Mouse (Mus musculus): Measurements from ENCODE around the gene Kcnn1.

Kcnn1 gene

DNA sequence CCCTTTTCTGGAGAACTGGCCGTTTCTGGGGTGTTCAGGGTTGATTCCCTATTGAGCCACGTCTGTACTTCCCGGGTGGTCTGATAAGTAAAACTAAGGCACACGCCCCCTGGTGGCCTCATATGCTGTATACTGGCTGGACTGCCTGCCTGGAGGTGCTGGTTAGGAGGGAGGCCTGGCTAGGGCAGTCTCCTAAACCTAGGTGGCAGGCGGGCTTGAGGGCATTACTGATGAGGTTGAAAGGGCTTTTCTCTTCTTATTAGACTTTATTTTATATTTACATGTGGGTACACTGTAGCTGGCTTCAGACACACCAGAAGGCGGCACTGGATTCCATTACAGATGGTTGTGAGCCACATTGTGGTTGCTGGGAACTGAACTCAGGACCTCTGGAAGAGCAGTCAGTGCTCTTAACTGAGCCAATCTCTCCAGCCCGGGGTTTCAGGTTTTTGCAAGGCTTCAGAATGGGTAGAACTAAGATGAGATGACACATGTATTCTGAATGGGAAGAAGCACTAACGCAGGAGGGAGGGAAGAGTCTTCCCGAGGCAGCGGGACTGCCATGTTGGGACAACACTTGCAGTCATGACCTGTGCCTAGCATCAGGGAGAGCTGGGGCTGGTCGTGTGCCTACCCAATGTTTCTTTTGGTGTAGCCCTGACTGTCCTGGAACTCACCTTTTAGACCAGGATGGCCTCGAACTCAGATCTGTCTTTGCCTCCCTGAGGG, 30.8 kb upstream of the Kcnn1 start:
- in situ Hi-C loops (cut with MseI, MboI), result no loop called here

DNA sequence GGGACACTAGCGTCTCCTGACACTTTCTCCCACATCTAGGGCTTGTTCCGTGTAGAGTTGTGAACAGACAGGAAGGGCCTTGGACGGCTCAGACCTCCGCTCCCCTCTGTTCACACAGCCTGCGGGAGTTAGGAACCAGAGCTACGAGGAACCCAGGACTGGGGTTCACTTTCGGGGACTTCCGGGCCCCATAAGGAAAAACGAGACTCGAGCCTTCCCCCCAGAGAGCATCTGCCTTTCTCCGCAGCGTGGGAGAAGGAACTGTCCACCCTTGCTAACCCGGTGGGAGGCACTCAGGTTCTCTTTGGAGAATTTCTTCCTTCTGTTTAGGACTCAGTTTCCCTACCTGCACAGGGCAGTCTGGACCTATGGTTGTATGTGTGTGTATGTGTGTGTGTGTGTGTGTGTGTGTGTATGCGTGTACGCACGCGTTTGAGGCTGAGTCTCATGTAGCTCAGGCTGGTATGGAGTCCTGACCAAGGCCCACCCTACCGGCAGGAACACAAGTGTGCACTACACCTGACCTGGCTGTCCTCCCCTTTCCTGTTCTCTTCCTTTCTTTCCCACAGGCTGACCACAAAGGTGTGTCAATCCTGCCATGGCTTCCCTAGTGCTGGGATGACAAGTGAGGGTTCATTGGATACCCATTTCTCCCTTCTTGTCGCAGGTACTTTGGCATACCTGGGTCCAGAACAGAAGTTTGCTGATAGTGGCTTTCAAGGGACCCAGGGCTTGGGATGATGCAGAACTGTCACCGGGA, 30.0 kb upstream of the Kcnn1 start:
- in situ Hi-C loops (cut with MseI, MboI), result no loop called here

DNA sequence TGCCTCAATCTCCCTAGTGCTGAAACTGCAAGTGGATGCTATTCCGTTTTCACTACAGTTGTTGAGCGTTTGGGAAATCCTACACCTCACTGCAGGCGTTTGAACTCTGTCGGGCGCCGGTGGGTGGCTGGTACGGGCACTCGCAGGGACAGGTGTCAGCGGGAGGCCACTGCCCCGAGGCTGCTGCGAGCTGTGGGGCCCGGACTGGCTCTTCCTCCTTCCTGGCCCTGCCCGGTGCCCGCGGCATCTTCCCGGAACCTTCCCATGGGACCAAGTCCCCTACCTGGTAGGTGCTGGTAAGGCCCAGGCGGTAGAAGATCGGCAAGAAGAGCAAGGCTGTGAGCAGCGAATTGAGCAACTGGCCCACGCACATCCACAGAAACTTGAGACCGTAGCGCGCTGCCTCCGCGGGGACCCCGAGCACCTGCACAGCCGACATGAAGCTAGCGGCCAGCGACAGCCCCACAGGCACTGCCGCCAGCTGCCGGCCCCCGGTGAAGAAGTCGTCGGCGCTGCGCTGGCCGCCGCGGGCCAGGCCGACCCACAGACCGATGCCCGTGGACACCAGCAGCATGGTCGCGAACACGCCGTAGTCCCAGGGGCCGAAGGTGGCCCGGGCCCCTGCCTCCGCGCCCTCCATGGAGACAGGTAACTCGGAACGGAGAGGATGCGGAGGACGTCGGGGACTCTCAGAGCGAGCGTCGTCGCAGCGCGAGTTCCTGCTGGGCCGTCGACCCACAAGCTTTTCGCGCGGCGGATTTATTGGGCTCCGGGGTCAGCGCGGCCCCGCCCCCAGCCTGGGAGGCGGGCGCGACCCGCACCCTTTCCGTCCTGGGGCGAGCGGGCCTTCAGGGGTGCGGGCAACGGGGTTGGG, 29.2 kb upstream of the Kcnn1 start, which contains the start of gene Slc5a5:
Gene Slc5a5 (minus strand): TSS at position 736 of the 874 bp plus-strand sequence.
- in situ Hi-C loops (cut with MseI, MboI), result no loop called here

DNA sequence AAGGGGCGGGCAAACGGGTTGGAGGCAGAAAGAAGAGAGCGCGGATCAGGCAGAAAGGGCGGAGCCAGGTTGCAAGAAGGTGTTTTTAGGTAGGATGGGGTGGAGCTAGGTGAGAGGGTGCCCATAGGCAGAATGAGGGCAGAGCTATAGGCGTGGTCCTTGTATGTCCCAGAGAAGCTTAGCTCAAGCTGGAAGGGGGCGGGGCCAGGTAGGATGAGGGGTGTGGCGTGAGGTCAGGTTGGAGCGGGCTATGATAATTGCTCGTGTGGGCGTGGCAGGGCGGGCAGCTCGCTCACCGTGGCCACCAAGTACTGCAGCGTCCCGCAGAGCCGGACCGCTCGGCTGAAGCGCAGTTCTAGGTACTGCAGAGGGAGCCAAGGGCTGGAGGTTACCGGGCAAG, 28.3 kb upstream of the Kcnn1 start:
- in situ Hi-C loops (cut with MseI, MboI), result no loop called here

DNA sequence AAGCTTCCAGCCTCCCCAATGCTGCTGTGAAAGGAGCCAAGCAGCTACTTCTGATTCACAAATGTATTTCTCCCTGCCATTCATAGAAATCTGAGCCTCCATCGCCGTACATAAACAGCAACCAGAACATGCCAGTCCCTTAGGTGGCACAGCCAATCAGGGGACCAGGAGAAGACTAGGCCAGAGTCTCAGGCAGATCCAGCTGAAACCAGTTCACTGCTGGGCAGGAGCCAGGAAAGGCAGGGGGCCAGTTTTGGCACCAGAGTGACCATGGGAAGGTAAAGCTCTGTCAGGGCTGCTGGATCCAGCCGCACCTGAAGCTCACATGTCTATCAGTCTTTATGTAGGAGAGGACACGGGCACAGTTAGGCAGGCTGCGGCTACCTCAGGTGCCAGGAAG, 27.6 kb upstream of the Kcnn1 start:
- in situ Hi-C loops (cut with MseI, MboI), result no loop called here

DNA sequence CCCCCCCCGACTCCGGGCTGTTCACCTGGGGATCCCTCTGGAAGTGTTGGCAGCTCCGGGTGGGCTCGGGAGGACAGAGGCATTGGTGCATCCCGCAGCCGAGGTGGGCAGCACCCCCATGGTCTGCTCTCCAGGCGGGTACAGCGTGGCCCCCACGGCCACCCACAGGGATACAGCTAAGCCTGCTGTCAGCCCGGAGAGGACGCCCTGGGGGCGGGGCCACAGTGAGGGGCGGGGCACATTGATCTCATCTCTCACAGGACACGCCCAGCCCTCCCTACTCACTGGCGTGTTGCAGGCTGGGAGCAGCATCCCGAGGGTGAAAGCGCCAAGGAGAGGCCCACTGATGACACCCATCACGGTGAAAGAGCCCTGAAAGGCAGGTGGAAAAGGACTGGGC, 24.6 kb upstream of the Kcnn1 start:
- in situ Hi-C loops (cut with MseI, MboI), result no loop called here

DNA sequence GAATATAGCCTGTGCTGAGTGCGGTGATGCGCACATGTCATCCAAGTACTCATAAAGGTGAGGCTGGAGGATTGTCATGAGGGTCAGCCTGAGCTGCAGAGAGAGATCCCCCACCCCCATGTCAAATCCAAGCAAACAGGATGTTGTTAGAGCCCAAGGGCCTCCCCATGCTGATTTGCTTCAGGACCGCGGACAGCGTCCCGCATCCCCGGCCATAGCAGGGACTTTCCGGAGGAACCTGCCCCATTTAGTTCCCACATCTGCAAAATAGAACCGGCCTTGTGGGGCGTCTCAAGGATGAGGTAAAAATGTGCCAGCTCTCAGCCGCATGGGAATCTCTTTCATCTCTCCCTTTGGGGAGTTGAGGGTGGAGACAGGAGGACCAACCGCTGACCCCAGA, 22.6 kb upstream of the Kcnn1 start:
- in situ Hi-C loops (cut with MseI, MboI), result no loop called here

DNA sequence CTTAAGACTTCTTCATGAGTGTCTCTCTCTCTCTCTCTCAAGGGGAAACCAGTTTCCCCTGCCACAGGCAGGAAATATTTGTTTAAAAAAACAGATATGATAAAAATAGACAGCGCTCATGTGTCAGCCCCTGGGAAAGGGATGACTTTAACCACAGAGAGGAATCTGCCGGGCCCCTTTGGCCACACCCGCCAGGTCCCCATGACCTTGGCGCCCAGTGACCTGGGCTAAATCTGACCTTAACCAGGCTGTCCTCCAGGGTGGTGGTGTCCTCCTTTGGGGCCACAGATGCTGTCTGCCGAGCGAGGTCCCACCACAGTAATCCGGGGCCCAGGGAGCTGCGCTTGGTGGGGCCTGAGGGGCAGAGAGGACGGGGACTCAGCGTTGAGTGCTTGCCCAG, 21.6 kb upstream of the Kcnn1 start:
- in situ Hi-C loops (cut with MseI, MboI), result no loop called here

DNA sequence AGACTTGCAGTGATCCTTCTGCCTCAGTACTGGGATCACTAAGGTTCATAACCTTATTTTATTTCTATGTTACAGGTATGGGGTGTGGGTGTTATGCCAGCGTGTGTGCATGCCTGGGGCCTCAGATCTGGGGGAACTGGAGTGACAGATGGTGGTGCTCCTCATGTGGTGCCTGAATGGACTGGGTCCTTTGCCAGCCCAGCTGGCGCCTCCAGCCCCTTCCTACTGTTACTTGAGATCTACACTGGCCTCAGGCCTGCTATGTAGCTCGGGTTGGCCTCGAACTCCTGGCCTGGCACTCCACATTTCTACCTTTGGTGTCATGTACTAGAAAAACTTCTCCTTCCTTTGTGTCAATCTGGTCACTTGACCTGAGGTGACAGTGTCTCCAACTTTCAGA, 21.1 kb upstream of the Kcnn1 start:
- in situ Hi-C loops (cut with MseI, MboI), result no loop called here

DNA sequence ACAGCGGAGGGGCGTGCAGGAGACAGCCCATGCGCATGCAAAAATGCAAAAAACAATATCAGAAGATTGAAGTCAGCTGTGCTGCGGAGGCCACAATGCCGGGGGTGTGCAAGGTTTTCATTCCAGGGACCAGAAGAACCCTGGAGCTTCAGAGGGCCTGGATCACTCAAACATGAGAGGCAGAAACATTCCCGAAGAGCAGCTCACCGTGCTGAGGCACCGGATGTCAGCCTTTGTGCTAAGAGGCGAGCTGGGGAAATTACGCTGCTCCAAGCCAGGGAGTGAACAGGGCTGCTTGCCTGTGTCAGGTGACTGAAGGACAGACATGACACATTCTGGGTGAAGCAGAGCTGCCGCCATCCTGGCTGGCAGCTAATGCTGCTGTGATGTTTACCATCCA, 17.5 kb upstream of the Kcnn1 start:
- in situ Hi-C loops (cut with MseI, MboI), result no loop called here

DNA sequence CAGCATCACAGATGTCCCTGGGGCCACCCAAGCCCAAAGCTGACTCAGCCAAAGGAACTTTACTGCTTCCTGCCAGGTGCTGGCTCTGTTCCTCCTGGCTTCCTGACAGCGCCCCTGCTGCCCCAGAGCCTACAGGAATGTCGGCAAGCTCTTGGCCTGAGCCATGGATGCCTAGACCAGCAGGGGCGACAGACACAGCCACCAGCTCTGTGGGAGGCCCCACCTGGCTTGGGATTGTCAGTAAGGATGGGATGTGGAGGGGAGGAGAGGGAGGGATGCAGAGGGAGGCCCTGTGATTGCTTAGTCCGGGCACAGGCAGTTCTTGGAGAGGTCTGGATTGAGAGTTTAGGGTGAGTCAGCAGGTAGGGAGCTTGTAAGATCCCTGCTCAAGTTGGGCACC, 17.1 kb upstream of the Kcnn1 start:
- in situ Hi-C loops (cut with MseI, MboI), result no loop called here

DNA sequence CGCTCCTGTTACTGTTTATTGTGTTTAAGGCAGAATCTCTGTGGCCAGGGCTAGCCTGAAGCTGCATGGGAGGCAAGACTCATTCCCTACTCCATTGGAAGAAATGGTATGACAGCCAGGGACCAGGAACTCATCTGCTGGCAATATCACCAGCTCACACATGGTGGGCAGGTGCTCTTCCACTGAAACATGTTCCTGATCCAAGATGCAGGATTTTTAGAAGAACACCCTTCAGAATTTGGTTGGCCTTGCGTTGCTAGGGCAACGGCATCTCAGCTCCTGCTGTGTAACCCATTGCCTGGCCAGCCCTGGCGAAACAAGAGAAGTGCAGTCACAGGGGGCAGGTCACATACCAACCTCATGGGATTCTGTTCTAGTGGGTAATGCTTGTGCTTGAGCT, 16.4 kb upstream of the Kcnn1 start:
- in situ Hi-C loops (cut with MseI, MboI), result no loop called here

DNA sequence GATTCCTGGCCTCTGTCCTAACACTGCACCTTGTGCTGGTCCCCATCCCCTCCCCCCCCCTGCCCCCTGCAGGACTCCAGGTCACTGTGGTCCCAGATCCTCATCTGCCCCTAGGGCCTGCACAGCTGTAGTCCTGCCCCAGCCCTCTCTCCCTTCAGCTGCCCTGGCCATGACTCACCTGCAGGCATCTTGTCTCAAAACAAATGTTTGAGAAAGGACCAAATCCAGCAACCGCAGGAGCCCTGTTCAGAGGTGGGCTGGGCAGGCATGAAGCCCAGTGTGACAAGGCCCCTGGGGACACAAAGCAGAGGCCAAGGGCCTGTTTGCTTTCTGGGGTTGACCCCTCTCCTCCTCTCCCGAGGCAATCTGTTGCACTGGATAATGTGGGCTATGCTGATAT, 15.1 kb upstream of the Kcnn1 start:
- in situ Hi-C loops (cut with MseI, MboI), result no loop called here

DNA sequence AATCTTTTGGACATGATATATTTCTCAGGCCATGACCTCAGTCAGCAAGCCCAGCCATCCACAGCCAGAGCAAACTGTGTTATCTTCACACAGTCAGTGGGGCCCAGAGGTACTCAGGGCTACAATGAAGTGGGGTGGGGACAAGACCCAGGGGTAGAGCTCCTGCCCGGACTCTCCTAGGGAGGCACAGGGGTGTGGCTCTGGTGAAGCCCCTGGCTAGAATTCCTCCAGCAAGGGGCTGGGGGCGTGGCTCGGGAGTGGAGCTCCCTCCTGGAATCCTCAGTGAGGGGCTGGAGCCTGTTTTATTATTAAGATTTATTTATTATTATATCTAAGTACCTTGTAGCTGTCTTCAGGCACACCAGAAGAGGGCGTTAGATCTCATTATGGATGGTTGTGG, 13.3 kb upstream of the Kcnn1 start:
- in situ Hi-C loops (cut with MseI, MboI), result no loop called here

DNA sequence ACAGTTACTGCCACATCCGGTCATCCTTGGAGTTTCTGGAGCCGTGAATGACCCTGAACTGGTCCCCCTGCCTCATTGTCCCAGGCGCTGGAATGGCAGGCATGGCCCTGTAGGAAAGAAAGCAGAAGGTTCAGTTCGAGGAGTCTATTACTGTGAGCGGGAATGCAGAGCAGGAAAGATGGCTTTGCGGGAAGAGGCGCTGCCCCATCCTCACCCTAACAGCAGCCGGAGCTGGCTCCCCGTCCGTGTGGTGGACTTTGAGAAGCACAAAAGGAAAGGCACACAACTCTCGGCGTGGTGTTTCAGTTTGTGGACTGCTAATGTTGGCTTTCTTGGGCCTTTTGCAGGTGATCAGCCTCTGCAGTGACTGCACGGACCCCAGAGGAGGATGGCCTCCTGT, 11.4 kb upstream of the Kcnn1 start:
- in situ Hi-C loops (cut with MseI, MboI), result no loop called here

DNA sequence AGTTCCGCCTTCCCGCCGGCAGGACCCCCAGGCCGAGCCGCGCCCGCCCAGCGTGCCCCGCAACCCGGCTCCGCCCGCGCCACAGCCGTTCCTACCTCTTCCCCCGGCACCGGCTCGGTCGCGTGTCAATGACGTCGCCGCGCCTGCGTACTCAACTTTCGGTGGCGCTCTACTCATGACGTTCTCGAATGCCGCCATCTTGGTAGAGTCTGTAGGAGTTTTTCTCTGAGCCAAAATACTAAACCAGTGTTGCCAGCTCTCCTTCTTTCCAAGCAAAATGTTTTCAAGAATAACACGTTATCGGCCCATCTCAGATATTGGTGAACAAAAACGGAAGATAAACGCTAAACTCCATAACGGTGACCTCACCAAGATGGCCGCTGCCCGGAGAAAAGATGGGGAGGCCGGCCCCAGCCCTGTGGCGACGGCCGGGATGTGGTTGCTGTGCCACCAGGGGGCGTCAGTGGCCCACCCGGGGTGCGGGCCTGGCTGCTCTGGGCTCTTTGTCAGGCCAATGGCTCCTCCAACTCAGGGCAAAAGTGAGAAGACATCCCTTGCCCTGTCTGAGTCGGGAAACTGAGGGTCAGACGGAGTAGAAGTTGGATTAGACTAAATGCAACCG, 10.4 kb upstream of the Kcnn1 start, which contains the start of gene Ccdc124:
Gene Ccdc124 (minus strand): TSS at position 572 of the 622 bp plus-strand sequence.
- in situ Hi-C loops (cut with MseI, MboI), result no loop called here

DNA sequence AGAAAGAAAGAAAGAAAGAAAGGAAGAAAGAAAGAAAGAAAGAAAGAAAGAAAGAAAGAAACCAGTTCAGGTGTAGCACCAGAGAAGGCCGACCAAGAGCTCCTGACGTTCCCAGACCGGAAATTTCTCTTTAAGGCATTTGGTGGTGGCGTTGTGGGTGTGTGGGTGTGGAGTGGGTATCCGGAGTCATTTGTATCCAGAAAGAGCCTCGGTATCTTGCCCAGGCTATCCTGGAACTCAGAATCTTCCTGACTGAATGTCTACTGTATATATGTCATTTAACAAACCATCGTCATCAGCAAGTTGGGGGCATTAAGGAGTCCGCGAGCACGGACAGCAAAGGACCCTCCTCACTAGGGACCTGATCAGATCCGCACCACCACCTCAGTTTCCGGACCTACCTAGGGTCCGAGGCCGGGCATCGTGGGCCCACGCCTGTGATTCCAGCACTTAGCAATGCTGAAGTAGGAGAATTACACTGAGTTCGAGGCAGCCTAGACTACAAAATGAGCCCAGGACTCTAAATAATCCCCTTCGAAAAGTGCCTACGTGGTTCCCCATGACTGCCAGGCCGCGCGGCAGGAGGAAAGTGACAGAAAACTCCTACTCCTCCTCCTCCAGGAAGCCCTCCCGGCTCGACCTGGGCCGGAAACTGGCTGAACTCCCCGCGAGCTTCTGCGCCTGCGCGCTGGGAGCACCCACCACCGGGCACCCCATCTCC, 9.7 kb upstream of the Kcnn1 start:
- in situ Hi-C loops (cut with MseI, MboI), result no loop called here

DNA sequence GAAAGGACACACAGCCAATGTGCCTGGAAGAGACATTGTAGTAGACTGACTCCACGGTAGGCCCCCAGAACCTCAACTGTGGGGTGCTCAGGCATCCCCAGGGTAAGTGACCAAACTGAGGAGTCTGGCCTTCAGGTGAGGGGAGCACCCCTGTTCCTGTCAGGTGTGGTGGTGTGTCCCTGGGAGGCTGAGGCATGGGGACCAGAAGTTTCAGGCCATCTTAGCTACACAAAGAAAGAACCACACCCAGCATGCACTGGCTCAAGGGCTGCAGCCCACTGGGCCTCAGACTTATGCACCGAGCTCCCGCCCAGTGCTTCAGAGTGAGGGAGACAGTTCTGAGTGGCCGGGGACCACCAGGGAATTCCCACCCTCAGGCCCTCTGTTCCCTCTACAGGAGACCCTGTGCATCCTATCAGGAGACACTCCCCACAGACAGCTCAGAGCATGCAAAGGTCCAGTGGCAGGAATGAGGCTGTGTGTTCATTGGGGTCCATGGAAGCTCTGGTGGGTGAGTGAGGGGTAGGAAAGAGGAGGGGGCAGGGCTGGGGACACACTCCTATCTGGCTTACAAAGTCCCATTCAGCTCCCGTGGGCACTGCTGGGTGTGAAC, 8.2 kb upstream of the Kcnn1 start:
- in situ Hi-C loops (cut with MseI, MboI), result no loop called here

DNA sequence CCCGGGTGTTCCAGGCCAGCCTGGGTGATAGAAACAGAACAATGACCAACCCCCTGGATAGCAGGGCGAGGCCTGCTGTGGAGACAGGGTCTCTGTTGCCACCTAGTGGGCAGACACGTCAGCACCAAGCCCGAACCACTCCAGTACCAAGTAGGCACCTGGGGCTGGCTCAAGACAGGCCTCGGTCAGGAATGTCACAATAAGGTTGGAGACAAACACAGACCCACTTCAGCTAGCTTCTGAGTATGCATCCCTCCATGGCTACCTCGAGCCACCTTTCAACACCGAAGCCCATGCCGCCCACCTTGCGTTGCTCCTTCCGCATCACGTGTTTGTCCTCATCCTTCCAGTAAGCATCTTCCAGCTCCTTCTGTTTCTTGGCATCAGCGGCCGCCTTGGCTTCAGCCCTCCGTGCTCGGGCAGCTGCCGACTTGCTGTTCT, 6.6 kb upstream of the Kcnn1 start:
- in situ Hi-C loops (cut with MseI, MboI), result no loop called here

DNA sequence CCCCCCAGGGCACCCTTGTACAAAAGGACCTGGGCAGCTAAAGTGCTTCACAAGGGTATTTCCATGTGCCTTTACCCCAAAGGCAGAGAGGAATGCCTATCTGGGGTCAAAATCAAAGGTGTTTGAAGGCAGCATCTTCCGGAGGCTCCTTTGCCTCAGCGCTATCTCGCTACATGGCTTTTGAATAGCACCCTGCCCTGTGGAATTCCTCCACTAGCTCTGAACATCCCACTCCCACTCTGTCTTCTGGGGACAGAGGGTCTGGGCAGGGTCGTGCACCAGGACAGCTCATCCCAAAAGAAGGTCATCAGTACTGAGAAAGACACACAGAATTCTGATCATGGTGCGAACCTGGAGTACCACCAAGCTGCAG, 6.1 kb upstream of the Kcnn1 start:
- in situ Hi-C loops (cut with MseI, MboI), result no loop called here
